Mouse (Mus musculus): ENCODE data around the gene Crcp. TPM values are rescaled to one million over a fixed set of nuclear protein-coding genes. Genes with fewer than 3 reads are reported as not detected.

Gene Crcp
- total RNA-seq, 2 experiments from 2014 or later = 14.4 to 16.3 TPM

DNA sequence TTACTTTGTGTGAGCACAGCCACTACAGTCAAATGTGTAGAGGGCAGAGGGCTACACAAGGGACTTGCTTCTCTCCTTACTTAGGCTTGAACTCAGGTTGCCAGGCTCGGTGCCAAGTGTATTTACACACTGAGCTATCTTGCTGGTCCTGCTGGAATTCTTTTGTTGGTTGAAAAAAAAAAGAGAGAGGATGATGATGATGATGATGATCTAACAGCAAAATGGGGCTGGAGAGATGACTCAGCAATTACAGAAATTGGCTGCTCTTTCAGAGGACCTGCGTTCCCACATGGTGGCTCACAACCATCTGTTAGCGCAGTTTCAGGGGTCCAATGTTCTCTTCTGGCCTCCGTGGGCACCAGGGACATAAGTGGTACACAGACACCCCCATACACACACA is 59.5 kb downstream of the Crcp start:
- DNase-seq (ENCODE audit: low spot score in 2 of 2) = no peak

DNA sequence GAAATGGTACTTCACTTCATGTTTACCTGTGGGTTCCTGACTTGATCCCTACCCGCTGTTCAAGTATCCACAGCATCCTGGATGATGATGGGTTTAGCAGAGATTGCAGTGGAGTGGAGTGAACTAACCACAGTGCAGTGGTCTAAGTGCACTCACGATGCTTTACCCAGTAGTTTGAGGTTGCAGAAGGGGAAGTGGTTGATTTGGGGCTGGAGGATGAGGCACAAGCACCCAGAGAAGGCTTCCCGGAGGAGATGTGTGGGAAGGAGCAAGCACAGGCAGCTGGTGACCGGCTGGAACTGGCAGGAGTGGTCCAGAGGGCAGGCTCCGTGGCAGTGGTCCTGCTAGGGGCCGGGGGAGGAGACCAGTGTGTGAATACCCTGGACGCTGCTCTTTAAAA is 60.1 kb downstream of the Crcp start:
- no peak for DNase-seq (ENCODE audit: low spot score in 2 of 2)

DNA sequence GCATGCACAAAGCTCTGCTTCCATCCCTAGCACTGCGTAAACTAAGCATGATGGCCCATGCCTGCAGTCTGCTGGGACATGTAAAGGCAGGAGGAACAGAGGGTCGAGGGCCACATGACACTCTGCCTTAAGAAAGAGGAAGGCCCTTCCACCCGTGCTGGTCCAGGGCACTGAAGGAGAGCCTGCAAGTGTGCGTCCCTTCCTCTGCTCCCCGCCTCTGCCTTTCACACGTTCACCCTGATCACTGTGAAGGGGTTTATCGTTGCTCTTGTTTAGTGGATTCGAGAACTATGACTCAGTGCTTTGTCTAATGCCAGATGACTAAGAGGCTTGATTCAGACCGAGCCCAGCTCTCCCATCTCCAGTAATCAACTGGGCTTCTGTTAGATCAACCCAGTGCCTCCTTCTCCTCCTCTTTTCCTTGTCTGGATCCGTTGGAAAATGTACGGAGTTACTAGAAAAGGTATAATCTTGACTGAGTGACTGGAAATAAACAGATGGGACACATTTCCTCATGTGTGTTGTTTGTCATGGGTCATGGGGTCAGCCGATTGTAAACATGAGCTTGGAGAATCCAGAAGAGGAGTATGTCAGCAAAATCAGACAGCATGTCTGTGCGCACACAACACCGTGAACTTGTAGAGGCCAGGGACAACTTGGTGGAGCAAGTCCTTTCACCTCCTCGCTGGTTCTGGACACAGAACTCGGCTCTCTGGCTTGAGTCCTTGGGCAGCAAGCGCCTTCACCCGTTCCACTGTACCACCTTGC is 60.7 kb downstream of the Crcp start:
- DNase-seq (ENCODE audit: low spot score in 2 of 2) = no peak

DNA sequence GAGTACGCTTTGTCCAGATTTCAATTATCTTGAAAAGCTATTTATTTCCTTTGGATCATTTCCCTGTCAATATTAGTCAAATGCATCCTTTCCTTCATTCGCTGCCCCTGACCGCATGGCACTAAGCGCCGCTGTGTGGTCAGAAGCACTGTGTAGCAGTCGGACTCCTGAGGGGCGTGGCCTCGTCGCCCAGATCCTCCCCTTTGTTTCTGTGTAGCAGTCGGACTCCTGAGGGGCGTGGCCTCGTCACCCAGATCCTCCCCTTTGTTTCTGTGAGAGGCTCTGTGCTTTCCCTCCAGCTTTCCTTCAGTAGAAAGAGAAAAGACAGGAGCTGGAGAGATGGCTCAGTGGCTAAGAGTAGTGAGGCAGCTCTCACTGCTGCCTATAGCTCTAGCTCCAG is 67.7 kb downstream of the Crcp start:
- DNase-seq (ENCODE audit: low spot score in 2 of 2) = no peak

DNA sequence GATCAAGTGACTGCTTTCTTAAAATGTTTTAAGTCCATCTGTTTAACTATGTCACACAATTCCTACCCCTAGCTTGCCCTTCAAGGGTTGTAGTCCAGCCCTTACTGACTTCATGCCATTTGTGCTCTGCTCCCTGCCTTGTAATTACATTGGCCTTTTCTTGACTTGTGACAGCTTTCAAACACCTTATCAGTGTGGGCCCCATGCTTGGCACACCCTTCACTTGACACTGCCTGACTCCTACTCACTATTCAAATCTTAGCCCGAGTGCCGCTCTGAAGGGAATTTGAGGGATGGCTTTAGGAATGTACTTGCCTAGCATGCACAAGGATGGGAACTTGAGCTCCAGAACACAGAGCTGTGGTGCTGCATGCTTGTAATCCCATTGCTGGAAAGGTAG is 68.7 kb downstream of the Crcp start:
- no peak for DNase-seq (ENCODE audit: low spot score in 2 of 2)

DNA sequence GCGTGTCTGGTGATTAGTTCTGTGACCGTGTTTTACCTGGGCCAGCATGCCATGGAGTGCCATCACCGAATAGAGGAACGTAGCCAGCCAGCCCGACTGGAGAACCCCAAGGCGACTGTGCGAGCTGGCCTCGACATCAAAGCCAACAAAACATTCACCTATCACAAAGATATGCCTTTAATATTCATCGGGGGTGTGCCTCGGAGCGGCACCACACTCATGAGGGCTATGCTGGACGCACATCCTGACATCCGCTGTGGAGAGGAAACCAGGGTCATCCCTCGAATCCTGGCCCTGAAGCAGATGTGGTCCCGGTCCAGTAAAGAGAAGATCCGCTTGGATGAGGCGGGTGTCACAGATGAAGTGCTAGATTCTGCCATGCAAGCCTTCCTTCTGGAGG is 72.6 kb downstream of the Crcp start:
- DNase-seq (ENCODE audit: low spot score in 2 of 2) = no peak

DNA sequence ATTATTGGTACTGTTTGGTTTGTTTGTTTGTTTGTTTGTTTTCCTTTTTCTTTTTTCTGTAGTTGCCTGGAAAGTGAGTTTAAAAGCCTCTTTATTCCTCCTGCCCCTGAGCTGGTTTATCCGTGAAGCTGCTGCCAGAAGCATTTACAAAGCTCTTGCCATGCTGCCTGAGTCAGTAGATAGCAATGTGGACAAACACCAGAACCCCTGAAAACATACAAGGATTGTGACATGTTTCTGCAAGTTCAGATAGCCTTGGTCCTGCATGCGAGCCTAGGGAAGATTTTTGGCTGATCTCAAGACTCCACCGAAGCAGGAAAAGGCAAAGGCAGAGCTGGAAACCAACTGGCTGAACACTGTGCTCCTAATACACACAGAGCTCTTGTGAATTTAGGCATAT is 80.3 kb downstream of the Crcp start:
- DNase-seq (ENCODE audit: low spot score in 2 of 2) = no peak

Other genes with a start within 250 kb of the Crcp start
- 10 to 100 TPM; 15.5 to 20.0 TPM for gene Psph, start 241.8 kb upstream of the Crcp start, total RNA-seq (2021)
- gene Sumf2, start 182.3 kb upstream of the Crcp start, total RNA-seq (2021) = 10 to 100 TPM; 20.9 to 22.2 TPM
- gene Chchd2, start 141.8 kb upstream of the Crcp start, total RNA-seq (2021) = 100 to 1,000 TPM; 413 to 416 TPM
- 1 to 10 TPM; 1.5 to 2.0 TPM for gene Zbed5, start 133.6 kb upstream of the Crcp start, total RNA-seq (2021)
- gene Phkg1, start 130.7 kb upstream of the Crcp start, total RNA-seq (2021) = 10 to 100 TPM; 85.0 to 98.6 TPM
- gene Nupr1l, start 120.8 kb upstream of the Crcp start, total RNA-seq (2021) = 1 to 10 TPM; 1.5 to 1.8 TPM
- gene Vkorc1l1, start 87.3 kb upstream of the Crcp start, total RNA-seq (2021) = 10 to 100 TPM; 21.3 to 22.0 TPM
- gene Gusb, start 26.2 kb upstream of the Crcp start, total RNA-seq (2021) = 10 to 100 TPM; 25.1 to 28.6 TPM
- gene Asl, start within 50 bp of the Crcp start, total RNA-seq (2021) = 10 to 100 TPM; 13.0 to 14.8 TPM
- 10 to 100 TPM; 40.6 to 41.8 TPM for gene Tpst1, start 44.0 kb downstream of the Crcp start, total RNA-seq (2021)
- gene Kctd7, start 115.6 kb downstream of the Crcp start, total RNA-seq (2021) = 1 to 10 TPM; 6.6 to 8.0 TPM
- gene Rabgef1, start 142.5 kb downstream of the Crcp start, total RNA-seq (2021) = 10 to 100 TPM; 34.9 to 37.5 TPM
- 10 to 100 TPM; 29.3 to 30.0 TPM for gene Tmem248, start 187.8 kb downstream of the Crcp start, total RNA-seq (2021)
- gene Sbds, start 226.2 kb downstream of the Crcp start, total RNA-seq (2021) = 10 to 100 TPM; 33.7 to 40.2 TPM
- gene Tyw1, start 226.3 kb downstream of the Crcp start, total RNA-seq (2021) = 10 to 100 TPM; 13.1 to 14.6 TPM